Mouse (Mus musculus) erythroblast, embryonic 14.5 days (primary cell): ENCODE data around the gene Erbb2.

Experiments used
- GATA1 ChIP-seq: IDR thresholded peaks from 2 replicates; pipeline ENCODE4 v1.6.1; 2012; ENCODE audit warnings: low read length, inconsistent platforms, mixed read lengths
- TAL1 ChIP-seq: IDR thresholded peaks from 3 replicates; pipeline ENCODE4 v1.6.1; 2012; ENCODE audit warnings: low read length, inconsistent platforms, mixed read lengths

- TF ChIP-seq GATA1 (no peak), TAL1 (no peak)
These were observed 1.9 kb downstream of the Erbb2 start for GRCm38 (mm10) chr11:98414162-98414561.
